Mouse (Mus musculus) kidney, adult 8-10 months (tissue): ENCODE data around the gene Pygl.
"Not testable (repeated sequence)": the region's sequence is repeated elsewhere in the genome, so short reads cannot be mapped to it uniquely, and the experiment has no call there.

ENCODE experiments used
- DNase-seq, 2 experiments: peaks; one replicate each; pipeline ENCODE4 v3.0.0; 2022

Pygl gene

DNA sequence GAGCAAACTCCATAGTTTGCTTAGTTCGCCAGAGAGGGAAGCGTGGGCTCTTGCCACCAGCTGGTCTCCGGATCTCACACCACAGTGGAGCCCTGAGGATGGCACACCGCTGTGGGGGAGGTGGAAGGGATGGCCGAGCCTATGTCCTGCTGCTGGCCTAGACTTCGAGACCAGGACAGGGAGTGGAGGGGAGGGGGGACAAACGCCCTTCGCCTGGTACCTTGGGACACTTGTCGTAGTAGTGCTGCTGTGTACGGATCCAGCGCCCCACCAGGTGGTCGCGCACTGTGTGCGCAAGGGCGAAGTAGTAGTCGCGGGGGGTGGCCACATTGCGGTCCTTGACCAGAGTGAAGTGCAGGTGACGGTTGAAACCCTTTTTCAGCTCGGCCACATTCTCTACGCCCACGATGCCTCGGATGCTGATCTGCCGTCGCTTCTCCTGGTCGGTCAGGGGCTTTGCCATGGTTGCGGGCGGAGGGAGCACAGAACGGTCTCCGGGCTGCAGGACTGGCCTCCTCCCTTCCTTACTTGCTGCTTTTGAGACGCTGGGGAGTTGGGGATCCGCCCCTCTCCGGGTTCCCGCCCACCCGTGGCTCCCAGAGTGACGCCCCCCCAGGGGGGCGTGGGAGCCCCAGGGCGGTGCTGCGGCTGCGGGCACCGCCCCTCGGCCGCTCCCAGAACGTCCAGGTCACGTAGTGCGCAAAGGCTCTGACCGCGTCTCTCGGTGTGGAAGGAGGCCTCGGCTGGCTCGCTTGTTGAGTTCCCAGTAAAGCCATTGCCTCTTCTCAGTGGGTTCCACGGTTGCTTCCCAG, 4.0 kb downstream of the Pygl start:
- peak; percentile 71 to 79 for DNase-seq

DNA sequence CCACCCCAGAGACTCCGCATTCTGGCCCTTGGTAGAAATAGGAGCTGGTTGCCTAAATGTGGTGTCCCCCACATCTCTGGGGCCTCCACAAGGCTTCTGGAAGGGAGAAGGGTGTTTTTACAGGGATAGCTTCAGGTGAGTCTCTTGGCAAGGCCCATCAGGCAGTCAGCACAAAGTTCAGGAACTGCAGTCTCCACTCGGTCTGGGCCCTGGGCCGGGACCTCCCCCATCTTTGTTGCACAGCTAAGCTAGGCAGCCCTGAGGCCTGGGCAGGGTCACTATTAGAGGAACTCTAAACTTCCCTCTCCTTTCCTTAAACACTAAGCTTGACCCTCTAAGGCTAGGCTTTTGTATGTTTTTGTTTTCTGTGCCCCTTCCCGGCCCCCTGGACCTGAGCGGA, 4.6 kb downstream of the Pygl start:
- no peak for DNase-seq

DNA sequence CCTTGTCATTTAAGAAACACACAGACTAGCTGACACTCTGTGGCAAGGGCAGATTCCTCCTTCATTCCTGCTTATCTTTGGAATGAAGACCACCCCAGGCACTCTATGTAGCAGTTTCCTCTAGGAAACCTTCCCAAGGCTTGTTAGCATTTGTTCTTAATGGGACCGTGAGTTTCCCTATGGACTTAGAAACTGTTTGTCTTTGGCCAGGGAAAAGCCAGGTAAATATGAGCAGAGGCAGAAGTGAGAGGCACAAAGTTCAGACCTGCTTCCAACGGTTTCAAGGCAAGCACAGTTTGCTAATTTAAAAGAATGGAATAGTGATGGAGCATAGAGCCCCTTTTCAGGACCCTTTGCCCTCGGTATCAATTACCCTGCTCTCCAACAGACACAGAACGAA, 8.0 kb downstream of the Pygl start:
- DNase-seq: no peak

DNA sequence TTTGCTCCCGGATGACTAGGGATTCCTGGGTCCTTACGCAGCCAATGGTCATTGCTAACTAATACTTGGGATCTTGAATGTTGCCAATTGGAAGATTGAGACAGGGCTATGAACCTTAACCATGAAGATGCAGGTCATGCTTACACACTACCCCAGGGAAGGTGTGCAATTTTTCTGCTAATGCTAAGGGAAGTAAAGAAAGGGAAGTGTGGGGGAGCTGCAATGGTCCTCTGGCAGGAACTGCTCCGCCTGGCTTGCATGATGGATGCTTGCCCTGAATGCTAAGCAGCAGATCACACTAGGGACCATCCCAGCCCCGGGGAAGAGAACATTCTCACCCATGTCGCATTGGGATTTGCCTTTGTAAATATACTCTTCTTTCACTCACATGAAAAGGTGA, 9.9 kb downstream of the Pygl start:
- DNase-seq: no peak

DNA sequence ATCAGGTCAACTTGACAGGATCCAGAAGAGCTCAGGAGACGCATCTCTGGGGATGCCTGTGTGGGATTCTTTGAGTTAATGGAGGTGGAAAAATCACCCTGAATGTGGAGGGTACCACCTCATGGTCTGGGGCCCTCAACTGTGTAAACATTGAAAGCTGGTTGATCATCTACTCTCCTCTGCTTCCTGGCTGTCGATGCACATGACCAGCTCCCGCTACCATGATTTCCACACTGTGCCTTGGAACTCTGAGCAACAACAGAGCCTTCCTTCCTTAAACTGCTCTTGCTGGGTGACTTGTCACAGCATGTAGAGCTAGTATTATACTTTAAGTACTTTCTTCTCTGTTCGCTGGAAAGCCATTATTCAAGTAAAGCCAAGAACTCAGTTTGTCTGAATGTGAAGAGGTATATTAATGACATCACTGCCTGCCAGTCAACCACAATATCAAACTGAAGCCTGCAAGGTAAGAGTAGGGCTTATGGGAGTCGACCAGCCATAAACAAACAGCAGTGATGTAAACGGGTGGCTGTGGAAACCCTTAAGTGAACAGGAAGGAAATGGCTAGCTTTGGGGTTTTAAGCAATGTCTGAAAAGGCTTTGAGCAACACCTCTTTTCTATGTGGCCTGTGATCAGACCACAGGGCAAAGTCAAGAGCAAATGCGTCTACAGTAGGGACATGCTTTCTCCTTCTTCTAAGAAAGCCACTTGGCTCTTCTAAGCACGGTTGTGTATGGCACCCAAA, 12.3 kb downstream of the Pygl start:
- DNase-seq: no peak

DNA sequence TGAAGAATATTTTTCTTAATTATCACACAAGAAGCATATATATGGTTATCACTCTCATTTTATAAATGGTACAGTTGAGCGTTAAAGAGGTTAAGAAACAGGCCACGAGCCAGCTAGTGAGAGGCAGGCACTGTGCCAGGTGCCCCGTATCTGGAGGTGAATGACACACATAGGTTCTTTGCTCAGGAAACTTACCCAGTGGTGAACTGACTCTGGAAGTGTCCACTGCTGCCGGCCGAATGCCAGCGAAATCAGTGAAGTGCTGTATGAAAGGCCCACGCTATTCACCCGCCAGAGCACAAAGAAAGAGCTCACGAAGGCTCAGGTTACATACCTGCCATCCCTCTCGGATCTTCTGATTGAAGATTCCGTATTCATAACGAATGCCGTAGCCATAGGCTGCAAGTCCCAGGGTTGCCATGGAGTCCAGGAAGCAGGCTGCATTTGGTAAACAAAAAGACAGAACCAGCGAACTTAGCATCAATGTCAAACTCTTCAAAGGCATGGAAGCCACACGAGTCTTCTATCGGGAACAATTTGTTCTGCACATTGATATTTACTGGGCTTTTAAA, 15.0 kb downstream of the Pygl start:
- no peak for DNase-seq

DNA sequence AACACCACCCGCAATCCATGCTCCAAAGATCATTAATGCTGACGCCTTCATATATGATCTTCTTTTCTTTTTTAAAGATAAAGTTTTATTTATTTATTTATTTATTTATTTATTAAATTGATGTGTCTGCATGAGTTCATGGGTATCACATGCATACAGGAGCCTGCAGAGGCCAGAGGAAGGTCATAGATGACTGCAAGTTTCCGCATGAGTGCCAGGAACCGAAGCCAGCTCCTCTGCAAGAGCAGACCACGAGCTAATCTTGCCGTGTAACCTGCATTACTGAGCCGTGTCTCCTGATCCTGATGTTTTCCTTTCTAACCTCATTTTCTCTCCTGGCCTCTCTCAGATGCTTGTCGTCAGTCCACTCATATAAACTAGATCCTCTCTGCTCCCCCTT, 17.0 kb downstream of the Pygl start:
- DNase-seq: no peak

DNA sequence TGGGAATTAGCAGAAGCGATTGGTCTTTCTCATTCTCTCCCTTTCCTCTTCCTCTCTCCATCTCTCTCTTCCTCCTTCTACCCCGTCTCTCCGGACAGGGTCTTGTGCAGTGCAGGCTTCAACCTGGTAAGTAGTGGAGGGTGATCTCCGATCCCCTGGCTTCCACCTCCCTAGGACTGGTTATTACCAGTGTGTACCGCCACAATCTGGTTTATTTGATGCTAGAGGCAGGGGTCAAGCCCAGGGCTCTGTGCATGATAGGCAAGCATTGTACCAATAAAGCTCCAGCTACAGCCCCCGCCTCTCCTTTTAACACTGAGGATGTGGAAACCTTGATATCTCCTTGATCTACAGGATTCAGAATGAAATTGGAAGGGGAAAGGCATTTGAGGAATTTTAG, 17.7 kb downstream of the Pygl start:
- no peak for DNase-seq

DNA sequence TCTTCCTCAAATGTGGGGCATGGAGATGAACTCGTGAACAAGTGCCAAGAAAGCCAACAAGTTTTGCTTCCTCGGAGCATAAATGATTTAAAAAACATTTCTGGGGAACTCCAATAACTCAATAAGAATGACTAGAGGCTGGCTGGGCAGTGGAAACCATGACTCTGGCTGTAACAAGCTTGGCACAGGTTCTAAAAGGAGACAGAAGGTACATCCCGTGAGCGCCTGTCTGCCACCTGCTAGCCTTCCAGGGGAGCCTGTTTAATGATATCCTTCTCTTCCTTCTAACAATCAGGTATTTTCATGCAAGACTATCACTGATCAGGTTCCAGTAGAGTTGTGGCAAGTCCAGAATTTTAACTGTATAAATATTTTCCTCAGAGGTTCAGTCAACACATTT, 18.8 kb downstream of the Pygl start:
- DNase-seq: no peak

DNA sequence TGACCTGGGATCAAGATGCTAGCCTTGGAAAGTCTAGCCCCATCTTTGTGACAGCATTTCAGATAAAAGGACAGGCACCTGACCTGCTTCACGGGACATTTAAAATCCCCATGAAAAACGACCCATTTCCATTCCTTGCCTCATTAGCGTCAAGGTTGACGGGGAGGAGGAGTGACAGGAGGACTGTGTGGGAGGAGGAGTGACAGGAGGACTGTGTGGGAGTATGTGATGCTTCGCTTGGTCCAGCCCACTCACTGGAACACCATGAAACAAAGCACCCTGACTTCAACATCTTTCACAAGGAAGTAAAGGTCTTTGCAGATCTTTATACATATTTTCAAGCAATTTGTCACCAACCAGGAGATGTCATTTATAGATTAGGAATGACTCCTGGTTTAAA, 23.1 kb downstream of the Pygl start:
- DNase-seq: no peak

DNA sequence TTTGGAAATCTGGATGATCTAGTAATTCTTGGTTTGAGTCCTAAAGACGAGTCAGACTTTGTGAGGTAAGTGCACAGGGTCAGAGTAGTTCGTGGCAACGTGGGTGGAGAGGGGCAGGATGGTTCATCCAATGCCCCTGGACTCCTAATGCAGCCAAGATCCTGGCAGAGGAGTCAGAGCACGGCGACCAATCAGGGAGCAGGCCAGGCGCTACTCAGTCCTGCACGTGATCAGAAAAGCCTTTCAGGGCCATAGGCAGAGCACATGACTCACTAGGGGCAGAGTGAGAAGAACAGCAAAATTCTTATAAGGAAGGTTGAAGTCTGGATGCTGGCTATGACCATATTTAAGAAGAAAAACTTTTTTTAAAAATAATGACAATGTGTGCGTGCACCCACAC, 26.9 kb downstream of the Pygl start:
- DNase-seq: no peak

DNA sequence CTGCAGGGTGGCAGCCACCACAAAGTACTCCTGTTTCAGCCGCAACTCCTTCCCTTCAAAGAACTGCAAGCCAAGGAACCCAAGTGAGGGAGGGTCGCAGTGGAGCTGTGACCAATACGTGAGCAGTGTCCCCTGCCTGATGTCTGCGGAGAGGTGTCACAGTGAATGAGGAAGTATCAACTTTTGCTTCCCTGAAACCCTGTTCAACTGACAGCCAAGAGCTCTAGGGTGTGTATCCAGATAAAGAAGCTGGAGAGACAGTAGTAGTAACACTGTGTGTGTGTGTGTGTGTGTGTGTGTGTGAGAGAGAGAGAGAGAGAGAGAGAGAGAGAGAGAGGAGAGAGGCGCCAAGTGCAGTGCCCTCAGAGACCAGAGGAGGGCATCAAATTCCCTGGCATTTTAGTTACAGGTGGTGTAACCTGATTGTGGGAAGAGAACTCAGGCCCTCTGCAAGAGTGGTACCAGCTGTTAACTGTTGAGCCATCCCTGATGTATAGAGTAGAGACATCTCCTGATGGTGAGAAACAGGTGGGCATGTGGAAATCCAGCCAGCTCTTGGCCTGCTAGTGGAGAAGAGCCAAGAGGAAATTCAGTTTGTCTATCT, 29.3 kb downstream of the Pygl start:
- no peak for DNase-seq

DNA sequence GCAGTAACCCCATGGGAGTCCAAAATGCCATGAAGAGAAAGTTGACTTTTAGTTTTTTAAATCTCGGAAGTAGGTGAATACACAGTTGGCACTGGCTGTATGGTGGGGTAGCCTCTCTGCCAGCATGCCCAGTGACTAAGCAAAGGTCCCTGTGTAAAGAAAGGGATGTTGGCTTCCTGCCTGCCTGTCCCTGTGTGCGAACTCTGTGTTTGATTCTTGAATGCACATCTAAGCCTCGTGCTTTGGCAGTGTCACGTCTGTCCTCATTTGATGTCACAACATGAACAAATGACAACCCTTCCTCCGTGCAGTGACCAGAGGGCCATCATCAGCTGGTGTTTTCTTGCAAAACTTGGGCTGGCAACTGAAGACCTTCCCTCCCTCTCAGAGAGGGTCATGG, 34.9 kb downstream of the Pygl start:
- DNase-seq: no peak

DNA sequence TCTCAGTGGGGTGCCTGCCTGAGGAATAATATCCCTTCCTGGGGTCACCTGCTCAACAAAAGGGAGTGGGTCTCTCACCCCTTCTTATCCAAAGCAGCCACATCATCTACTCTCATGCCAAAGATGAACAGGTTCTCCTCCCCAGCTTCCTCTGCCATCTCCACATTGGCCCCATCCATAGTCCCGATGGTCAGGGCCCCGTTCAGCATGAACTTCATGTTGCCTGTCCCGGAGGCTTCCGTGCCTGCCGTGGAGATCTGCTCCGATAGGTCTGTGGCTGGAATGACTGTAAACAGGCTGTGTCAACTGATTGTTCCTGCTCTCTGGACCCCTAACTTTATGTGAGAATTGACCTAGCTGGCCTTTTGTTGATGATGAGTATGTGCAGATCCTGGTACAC, 35.9 kb downstream of the Pygl start:
- DNase-seq: no peak

DNA sequence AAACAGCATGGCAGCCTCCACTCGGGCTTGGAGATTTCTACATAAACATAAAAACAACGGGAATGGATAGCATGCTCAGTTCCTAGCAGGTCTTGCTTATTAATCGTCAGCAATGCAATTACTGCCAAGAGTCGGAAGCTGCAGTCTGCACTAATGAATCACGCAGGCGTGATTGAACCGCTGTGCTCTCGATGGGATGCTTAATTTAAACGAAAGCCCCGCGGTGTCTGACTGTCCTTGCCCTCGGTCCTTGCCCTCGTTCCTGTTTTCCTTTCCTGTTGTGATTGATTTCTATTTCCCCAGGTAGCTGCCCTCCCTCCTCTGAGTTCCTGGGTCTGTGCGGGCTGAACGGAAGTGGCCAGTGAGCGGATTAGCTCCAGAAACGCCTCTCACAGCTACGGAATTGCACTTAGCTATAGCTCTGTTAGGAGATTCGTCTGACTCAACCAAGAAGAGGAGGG, 39.0 kb downstream of the Pygl start:
- no peak for DNase-seq

DNA sequence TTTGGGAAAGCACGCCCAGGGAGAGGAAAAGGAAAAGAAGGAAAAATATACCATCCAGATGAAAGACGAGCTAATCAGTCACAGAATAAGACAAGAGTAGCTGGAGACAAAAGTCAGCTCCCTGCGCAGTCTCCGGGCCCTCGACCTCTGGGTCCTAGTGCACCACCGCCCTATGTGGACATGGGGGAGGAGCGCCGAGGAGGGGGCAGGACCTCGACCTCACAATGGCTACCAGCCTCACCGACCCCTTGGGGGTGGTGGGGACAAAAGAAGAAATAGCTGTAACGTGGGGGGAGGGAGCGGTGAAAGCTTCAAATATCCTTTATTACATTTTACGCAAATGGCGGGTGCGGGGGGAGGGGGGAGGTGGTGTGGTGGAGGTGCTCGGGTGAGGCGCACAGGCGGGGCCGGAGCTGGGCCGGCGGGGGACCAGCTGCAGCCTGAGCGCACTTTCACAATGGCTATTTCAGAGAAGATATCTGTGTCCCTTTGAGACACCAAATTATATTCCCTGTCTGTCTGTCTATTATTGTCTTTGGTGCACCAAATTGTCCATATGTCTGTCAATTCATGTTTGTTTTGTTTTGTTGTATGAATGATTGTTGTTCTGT, 47.0 kb downstream of the Pygl start:
- DNase-seq: no peak

DNA sequence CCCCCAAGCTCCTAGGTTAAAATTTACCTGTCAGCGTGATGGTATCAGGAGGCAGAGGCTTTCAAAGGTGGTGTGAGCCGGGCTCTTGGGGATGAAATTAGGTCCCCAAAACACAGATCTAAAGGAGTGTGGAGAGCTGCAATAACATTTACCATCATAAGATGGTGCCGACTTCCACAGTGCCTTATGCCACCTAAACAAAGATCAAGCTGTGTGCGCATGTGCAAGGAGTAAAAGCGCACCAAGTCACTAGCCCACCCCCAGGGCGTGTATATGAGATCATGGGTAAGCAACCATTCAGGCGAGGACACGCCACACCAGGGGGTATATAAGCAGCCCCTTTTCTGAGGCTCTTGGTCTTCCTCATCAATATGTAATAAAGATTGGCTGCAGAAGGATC, 47.8 kb downstream of the Pygl start:
- DNase-seq: not testable (repeated sequence)

DNA sequence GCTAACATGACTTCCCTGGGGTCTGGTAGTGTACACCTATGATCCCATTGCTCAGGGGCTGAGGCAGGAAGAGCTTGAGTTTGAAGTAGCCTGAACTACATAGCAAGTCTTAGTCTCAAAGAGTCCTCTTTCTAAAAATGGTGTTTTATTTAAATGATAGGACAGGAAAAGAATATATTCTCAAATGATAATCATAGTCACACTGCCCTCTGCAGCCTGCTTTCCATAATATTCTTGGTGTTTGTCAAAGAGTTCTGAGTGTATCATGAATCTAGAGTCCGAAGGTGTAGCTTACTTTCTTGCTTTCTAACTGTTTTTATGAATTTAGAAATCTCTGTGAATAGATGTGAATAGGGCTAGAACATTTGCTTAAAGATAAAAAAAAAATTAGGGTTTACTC, 61.3 kb downstream of the Pygl start:
- no peak for DNase-seq

DNA sequence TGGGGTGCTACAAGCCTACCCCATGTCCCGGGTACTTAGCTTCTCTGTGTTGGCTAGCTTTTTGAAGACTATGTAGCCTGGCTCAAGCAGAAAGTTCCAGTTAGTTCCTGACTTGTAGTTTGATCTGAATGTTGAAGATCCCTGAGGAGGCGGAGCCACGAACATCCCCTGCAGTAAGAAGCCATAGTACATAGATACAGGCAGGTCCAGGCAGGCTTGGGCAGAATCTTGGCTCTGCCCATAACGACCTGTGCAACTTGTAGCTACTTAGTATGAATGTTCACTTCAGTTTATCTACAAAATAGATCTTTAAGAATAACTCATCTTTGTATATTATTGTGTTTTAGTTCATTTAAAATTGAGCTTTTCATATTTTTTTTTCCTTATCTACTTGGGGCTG, 63.3 kb downstream of the Pygl start:
- no peak for DNase-seq

DNA sequence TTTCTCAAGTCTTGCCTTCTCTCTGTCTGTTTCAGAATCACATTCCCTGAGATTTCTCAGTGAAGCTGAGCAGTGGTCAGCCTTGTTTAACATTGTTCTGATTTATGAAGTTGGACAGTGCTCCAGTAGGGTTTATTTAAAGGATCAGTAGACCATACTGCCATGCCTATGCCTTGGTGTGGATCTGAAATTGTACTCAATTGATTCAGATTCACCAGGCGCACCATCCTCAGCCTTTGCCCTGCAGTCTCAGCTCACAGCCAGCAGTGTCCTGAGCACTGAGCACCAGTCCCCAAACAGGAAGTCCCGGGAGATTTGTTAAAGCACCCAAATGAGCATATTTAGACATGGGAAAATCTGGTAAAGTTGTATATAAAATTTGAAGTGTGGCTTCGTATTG, 66.5 kb downstream of the Pygl start:
- DNase-seq: no peak

DNA sequence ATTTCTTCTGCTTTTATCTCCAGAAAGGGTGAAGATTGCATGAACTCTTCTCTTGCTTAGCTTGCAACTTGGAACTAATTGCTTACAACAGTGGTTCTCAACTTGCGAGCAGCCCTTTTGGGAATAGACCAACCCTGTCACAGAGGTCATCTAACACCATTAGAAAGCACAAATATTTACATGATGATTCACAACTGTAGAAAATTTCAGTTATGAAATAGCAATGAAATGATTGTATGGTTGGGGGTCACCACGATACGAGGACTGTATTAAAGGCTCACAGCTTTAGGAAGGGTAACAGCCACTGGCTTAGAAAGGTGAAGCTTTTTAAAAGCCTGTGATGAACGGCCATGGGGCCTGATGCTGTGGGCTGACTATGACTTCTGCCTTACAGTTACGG, 70.2 kb downstream of the Pygl start:
- no peak for DNase-seq

DNA sequence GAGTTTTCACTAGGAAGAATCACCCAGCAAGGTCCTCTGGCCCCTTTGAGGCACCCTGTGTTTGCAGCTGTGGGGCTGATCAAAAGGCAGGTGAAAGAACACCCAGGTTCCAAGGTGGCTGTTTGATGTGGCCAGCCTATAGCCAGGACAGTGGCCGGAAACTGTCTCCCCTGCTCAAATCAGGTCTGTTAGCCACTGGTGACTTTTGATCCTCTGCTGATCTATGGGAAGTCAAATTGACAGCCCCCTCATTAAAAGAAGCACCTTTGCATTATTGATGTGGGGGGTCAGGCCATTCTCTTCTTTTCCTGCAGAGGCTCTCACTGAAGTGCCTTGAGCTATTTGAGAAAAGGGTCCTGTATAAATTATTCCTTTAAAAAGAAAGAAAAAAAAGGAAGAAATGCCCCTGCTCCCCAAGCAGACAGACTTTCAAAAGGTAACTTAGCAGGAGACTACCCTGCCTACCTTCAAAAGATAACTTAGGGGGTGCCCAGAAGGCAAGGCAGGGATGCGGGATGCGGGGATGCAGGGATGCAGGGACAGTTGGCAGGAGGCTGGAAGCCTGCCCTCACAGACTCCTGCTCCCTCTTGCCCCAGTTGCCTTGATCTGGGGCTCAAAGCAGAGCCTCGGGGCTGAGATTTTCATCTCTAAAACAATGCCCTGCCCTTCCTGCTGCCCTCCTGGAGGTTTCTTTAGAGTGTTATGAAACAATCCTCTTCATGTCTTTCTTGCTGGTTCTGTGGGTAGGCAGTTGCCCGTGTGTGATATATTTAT, 73.8 kb downstream of the Pygl start:
- DNase-seq: no peak

DNA sequence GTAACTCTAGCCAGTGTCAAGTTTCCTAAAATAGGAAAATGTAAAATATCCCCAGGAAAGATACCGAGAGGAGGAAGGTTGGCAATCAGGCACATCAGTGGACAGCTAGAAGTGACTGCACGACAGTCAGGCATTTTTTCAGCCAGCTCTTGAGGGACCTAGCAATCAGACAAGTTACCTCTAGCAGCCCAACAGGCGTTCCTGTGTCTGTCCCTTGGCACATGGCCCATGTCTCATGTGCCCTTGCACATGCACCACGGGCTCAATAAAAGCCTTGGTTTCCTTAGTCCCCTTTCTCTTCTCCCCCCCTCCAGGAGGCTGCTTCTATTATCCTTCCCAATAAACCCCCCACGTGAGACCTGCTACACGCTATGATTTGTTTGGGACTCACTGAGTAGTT, 75.1 kb downstream of the Pygl start:
- DNase-seq: no peak
